Mouse (Mus musculus) gastrocnemius, postnatal 14 days (tissue): ENCODE measurements around the gene Zfp113. TPM values are rescaled to one million over a fixed set of nuclear protein-coding genes. Genes with fewer than 3 reads are reported as not detected.

Experiments used
- microRNA-seq, 2 experiments: library from miRNA; unstranded; fragments of <30 nt; microRNA quantifications; one replicate each; pipeline ENCODE4 v1.2.0; 2021
- total RNA-seq, 2 experiments: library from RNA; stranded (reverse); gene quantifications; 2 replicates each; pipeline ENCODE4 v1.2.3; 2021

The Zfp113 gene
- total RNA-seq, 2 experiments from 2014 or later: 5.3 to 6.0 TPM

Small RNA genes lying within 50 kb of the gene (microRNA-seq; reads per million reads assigned to microRNA genes)
- gene Mir106b: 471 to 760 reads per million in 2 experiments
- gene Mir25: 483 to 580 reads per million in 2 experiments
- gene Mir93: 1,423 to 1,877 reads per million in 2 experiments

Other genes with a start within 250 kb of the Zfp113 start
- not detected for gene Cyp3a13, start 234.1 kb downstream of the Zfp113 start, total RNA-seq
- gene Gjc3, start 192.6 kb downstream of the Zfp113 start, total RNA-seq: 1 to 10 TPM; 3.0 to 6.7 TPM
- not detected for gene Azgp1, start 174.2 kb downstream of the Zfp113 start, total RNA-seq
- not detected for gene Smok3a, start 134.5 kb downstream of the Zfp113 start, total RNA-seq
- not detected for gene Smok3b, start 134.3 kb downstream of the Zfp113 start, total RNA-seq
- gene Smok3c, start 102.5 kb downstream of the Zfp113 start, total RNA-seq: not detected
- gene Zkscan1, start 70.7 kb downstream of the Zfp113 start, total RNA-seq: 10 to 100 TPM; 10.8 to 11.2 TPM
- gene Zscan21, start 38.8 kb downstream of the Zfp113 start, total RNA-seq: 10 to 100 TPM; 10.3 to 10.6 TPM
- gene Cops6, start 5.3 kb upstream of the Zfp113 start, total RNA-seq: 100 to 1,000 TPM; 107 to 110 TPM
- 10 to 100 TPM in 1 of 2 experiments, 1 to 10 TPM in 1; 7.6 to 10.1 TPM for gene Ap4m1, start 16.3 kb upstream of the Zfp113 start, total RNA-seq
- 10 to 100 TPM; 10.7 to 11.8 TPM for gene Mcm7, start 16.7 kb upstream of the Zfp113 start, total RNA-seq
- gene Taf6, start 31.7 kb upstream of the Zfp113 start, total RNA-seq: 10 to 100 TPM; 20.8 to 24.8 TPM
- gene Cnpy4, start 31.7 kb upstream of the Zfp113 start, total RNA-seq: 1 to 10 TPM; 6.4 to 7.2 TPM
- gene Mblac1, start 38.6 kb upstream of the Zfp113 start, total RNA-seq: 1 to 10 TPM; 2.6 to 2.9 TPM
- under 1 TPM; 0.58 to 0.98 TPM for gene Nxpe5, start 70.2 kb upstream of the Zfp113 start, total RNA-seq
- 10 to 100 TPM; 52.6 to 60.5 TPM for gene Lamtor4, start 99.7 kb upstream of the Zfp113 start, total RNA-seq
- gene BC037034, start 108.3 kb upstream of the Zfp113 start, total RNA-seq: 1 to 10 TPM; 3.4 to 4.6 TPM
- under 1 TPM; 0.51 to 0.55 TPM for gene Gal3st4, start 117.1 kb upstream of the Zfp113 start, total RNA-seq
- gene Gm43720, start 124.2 kb upstream of the Zfp113 start, total RNA-seq: not detected
- gene Gpc2, start 124.3 kb upstream of the Zfp113 start, total RNA-seq: under 1 TPM; 0.44 to 0.47 TPM
- under 1 TPM in 1 of 2 experiments, not detected in 1; 0.49 TPM for gene Stag3, start 124.5 kb upstream of the Zfp113 start, total RNA-seq
- not detected for gene Pvrig, start 186.2 kb upstream of the Zfp113 start, total RNA-seq